Mouse (Mus musculus) layer of hippocampus, adult 2 months (tissue): ENCODE data around the gene Gm9837. TPM values are rescaled to one million over a fixed set of nuclear protein-coding genes. Genes with fewer than 3 reads are reported as not detected.
A peak's percentile ranks its signal among the peaks of the same experiment; 100 is the strongest.

Experiments
- DNase-seq, 2 experiments: peaks; one replicate each; pipeline ENCODE4 v3.0.0; 2022; ENCODE audit warnings: low spot score in 2 of 2
- H3K27ac ChIP-seq: fragments of 200-600 bp; 2 replicates; pipeline ENCODE4 v1.8.1; 2022
- H3K4me3 ChIP-seq: fragments of 200-600 bp; 2 replicates; pipeline ENCODE4 v1.8.1; 2022; ENCODE audit warnings: mild to moderate bottlenecking
- CTCF ChIP-seq: fragments of 200-600 bp; conservative IDR thresholded peaks from 2 replicates; pipeline ENCODE4 v1.8.1; 2022; ENCODE audit warnings: antibody characterized with exemption, mild to moderate bottlenecking, moderate library complexity
- total RNA-seq, 2 experiments: library from RNA; stranded (reverse); gene quantifications; 2 replicates each; pipeline ENCODE4 v1.2.3; 2021

Gm9837 gene
- total RNA-seq, 2 experiments from 2014 or later: 0.52 TPM; not detected in 1

DNA sequence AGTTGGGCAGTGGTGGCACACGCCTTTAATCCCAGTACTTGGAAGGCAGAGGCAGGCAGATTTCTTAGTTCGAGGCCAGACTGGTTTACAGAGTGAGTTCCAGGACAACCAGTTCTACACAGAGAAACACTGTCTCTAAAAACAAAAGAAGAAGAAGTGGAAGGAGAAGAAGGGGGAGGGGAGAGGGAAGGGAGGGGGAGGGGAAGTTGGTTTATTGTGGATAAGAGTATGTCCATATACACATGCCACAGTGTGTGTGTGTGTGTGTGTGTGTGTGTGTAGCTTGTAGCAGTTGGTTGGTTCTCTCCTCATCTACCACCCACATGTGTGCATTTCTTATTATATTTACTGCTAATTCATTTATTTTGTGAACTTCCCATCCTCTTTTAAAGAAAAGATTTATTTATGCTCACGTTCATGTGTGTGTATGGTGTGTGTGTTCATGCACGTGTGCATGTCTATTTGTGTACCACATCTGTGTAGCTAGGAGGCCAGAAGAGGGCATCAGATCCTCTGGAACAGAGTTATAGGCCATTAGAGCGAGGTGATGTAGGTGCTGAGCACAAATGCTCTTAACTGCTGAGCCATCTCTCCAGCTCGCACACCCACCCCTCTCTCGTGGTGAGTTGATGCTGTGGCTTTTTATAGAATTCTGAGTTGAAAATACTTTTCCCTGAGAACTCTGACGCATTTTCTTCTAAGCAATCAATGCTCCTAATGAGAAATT lies 31.9 kb upstream of the Gm9837 start:
- peak; percentile 44 for TF ChIP-seq CTCF
- Histone ChIP-seq H3K4me3 (no peak overlapping the region), H3K27ac (no peak overlapping the region)
- no peak for DNase-seq

DNA sequence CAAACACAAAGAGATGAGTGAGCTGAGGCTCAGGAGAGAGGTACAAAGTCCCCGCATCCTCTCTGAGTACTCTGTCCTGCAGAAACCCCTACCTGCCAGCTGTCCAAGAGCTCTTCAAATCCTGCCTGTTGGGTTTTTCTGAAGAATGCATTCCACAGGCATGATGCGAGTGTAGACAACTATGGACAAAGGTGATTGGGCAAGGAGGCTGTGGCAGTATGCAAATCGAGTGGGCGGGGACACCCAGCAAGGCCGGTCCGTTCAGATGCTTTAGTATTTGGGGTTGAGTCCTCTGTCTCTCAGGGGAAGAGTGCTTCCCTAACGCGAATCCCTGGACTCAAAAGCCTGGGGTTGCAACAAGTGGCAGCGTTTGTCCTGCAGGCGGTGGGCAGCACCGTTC lies 30.3 kb upstream of the Gm9837 start:
- no peak for TF ChIP-seq CTCF
- Histone ChIP-seq H3K4me3 (no peak overlapping the region), H3K27ac (no peak overlapping the region)
- no peak for DNase-seq

DNA sequence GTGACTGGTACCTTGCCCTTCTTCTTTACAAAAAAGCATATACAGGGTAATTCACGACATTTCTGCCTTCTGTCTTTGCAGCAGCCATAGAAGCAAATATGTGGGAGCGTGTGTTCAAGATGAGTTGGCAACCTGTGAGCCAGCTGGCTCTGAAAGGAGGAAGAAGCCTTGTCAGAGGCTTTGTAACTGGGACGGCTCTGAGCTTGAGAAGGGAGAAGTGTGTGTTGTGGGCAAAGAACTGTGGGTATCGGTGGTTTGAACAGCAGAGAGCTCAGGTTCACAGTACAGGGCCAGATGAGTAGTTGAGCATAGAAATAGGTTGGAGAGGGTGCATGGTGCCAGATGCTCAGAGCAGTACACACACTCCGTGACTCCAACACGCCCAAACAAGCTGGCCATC lies 26.7 kb upstream of the Gm9837 start:
- peak; percentile 60 to 71 for DNase-seq
- TF ChIP-seq CTCF: no peak
- H3K27ac ChIP-seq: peak overlapping the region; percentile 85
- no peak overlapping the region for H3K4me3 ChIP-seq

DNA sequence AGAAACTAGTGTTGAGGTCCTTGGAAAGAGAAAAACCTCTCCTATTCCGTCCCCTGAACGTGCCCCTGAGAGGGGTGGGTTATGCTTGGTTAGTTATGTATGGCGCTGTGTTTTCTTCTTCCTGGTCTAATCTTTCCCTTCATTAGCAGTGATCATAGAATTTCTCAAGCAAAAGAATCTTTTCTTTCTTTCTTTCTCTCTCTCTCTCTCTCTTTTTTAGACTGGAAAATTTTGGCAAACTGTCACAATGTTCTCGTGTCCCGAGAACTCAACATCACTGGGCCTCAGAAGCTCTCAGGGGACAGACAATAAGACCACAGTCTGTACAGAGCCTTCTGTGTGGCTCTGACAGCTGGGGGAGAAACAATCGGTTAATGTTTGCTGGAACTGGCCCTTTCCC lies 25.1 kb upstream of the Gm9837 start:
- no peak for TF ChIP-seq CTCF
- peak overlapping the region; percentile 85 for H3K27ac ChIP-seq

DNA sequence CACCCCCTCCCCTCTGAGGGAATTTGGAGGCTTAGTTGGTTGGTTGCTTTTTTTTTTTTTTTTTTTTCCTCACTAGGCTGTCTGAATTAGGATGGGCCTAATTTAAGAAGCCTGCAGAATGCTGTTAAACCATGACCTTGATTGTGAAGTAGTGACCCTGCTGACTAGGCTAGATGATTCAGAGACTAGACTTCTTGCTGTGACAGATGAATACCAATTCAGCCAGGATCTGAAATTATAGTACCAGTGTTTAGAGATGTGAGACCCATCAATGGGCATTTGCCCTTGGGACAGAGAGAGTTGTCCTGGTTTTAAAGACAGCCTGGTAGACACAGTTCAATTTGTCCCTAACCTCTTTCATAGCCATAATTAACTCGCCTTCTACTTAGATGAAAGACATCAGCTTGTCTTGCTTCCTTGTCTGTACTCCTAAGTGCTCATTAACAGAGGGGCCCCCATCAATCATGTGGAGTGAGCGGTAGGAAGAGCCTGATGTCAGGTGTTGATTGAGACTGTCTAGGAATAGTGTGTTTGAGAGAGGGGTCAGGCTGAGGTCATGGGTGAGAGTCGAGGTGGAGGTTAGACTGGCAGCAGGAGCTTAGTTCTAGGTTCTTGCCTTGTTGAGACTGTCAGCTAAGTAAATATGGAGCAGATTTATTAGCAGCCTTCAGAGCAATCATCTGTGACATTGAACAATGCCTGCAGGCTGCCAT lies 23.1 kb upstream of the Gm9837 start:
- DNase-seq: no peak
- H3K27ac ChIP-seq: peak overlapping the region; percentile 53; the same call in 1 of the 2 replicates
- no peak for TF ChIP-seq CTCF
- H3K4me3 ChIP-seq: no peak overlapping the region

More for the DNA sequence above, 25.1 kb upstream of the Gm9837 start:
- H3K4me3 ChIP-seq: no peak overlapping the region
- DNase-seq: no peak

DNA sequence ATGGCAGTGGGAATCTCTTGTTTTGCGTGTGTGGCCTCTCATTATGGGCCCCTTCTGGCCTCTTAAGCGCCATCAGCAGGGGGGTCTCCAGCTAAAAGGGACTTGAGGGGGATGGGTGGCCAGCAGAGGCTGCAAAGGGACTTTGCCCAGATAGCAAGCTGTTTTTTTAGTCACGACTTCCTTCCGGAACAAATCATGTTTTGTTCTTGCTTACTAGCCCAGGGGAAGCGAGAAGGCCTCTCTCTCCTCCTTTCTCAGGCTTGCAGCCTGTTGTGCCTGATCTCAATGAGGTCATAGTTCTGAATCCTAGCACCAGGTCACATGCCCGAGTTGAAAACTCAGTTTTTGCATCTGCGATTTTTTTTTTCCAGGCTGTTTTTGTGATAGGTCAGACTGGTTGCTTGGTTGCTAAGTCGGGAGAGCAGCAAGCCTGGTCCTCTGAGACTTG lies 21.7 kb upstream of the Gm9837 start:
- Histone ChIP-seq H3K27ac (peak overlapping the region; percentile 81), H3K4me3 (no peak overlapping the region)
- peak in 1 of 2 experiments; percentile 42 for DNase-seq
- no peak for TF ChIP-seq CTCF

DNA sequence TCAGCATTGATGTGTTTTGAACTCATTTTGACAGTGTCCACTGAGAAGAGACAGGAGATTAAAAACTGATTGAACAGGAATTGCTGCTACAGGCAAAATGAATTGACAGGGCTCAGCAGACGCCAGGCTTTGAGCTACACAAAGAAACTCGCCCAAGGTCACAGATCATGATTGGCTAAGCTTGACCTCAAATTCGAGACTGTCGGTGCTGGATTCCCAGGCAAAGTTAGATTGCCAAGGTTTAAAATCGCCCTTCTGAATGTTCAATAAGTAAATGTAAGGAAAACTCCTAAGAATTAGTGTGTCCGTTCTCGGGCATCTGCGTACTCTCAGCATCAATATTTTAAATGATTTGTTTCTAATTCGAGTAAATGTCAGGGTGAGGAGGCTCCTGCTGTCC lies 19.1 kb upstream of the Gm9837 start:
- no peak for TF ChIP-seq CTCF
- H3K4me3 ChIP-seq: no peak overlapping the region
- no peak overlapping the region for H3K27ac ChIP-seq
- DNase-seq: no peak

DNA sequence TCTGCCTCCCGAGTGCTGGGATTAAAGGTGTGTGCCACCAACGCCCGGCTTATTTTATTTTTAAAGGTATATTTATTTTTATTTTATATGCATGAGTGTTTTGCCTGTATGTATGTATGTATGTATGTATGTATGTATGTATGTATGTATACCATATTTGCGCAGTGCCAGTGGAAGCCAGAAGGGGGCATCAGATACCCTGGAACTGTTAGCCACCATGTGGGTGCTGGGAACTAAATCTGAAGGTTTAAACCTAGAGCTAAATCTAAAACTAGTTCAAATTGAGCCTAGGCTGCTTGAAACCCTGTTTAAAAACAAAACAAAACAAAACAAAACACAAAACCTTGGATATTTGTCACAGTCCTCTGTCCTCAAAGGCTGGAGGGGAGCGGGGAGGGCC lies 18.7 kb upstream of the Gm9837 start:
- peak; percentile 40 for TF ChIP-seq CTCF
- no peak overlapping the region for H3K27ac ChIP-seq
- H3K4me3 ChIP-seq: no peak overlapping the region
- no peak for DNase-seq

DNA sequence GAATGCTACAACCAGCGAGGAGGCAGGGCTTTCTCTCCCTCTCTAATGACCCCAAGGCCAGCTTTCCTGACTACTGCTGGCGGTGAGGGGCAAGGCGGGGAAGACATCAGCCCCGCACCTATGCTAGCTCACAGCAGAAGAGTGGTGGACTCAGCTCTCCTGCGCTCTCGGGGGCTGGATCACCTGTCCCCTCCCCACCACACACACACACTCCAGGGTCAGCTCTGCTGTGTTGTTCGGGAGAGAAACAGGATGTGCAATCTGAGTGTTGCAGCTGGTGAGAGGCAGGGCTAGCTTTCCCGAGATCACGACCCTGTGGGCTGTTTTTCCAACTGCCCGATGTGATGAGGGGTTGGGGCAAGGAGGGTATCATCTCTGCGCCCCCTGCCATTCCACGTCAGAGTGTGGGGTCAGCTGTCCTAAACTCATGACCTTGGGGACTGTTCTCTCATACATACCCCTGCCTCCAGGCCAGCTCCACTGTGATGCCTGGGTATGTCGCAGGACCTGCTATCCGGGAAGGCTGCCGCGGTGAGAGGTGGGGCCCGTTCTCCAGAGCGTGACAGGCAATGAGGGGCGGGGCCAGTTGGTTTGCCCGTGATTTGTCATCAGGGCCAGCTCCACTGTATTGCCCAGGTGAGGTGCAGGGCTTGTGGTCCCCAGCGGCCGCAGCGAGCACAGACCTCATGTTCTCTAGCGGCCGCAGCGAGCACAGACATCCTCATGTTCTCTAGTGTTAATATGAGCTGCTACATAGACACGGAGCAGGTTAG lies 16.7 kb upstream of the Gm9837 start:
- TF ChIP-seq CTCF: 0 out of 2 replicates have a peak, but pooled peaks have one; percentile 4
- DNase-seq: no peak
- peak overlapping the region; percentile 38 for H3K4me3 ChIP-seq
- peak overlapping the region; percentile 61; the same call in 1 of the 2 replicates for H3K27ac ChIP-seq

DNA sequence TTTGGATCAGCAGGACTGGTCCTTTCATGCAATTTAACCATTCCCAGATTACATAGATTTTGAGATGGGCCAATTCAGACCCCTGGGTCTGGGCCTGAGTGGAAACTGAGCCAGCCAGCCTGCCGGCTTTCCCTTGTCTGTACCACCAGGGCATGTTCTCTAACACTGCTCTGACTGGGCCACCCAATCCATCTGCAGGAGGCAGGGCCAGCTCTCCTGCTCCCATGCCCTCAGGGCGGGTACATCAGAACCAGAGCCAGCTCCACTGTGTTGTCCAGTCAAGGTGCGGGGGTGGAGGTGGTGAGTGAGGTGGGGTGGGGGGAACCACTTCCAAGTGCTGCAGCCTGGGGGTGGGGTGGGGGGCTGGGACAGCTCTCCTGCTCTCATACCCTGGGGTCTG lies 16.1 kb upstream of the Gm9837 start:
- no peak overlapping the region for H3K27ac ChIP-seq

DNA sequence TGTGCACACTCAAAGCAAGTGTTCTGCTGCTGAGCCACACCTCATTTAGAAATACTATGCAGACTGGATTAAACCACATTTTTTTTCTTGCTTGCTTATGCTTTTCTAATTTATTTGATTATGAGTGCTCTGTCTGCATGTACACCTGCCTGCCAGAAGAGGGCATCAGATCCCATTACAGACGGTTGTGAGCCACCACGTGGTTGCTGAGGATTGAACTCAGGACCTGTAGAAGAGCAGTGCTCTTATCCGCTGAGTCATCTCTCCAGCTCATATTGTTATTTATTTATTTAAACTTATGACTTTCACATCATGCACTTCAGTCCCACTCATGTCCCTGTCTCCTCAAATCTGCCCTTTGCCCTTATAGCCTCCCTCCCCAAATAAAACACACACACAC lies 15.4 kb upstream of the Gm9837 start:
- no peak overlapping the region for H3K27ac ChIP-seq
- no peak for DNase-seq
- TF ChIP-seq CTCF: peak; percentile 80
- no peak overlapping the region for H3K4me3 ChIP-seq

More for the DNA sequence above, 16.1 kb upstream of the Gm9837 start:
- no peak for DNase-seq
- TF ChIP-seq CTCF: no peak
- H3K4me3 ChIP-seq: no peak overlapping the region

DNA sequence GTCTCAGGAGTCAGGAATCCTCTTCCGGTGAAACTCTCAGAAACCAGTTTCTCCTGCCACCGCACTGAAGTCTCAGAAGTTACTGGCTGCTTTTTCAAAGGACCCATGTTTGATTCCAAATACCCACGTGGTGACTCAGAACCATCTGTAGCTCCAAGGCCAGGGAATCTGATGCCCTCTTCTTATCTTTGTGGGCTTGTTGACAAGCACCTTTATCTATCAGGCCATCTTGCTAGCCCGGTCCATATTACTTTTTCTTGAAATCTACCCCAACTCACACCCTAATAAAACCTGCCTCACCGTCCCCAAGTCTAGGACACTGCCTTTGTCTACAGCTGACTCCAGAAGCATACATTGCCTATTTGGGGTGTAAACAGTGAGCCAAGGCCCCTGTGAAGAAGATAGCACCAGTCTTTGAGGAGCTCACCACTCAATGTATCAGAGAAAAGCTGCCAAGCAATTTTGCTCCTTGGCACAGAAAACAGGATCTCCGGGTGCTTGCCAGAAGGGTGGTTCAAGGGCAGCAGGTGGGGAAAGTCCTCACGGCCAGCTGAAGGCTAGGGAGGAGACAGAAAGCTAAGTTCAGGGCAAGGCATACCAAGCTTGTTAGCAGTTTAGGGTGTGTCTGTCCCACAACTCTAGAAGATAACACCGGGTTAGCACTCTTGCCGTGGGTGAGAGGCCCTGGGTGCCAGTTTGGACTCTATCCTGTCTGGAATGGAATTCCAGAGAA lies 13.0 kb upstream of the Gm9837 start:
- no peak overlapping the region for H3K4me3 ChIP-seq
- TF ChIP-seq CTCF: no peak
- H3K27ac ChIP-seq: no peak overlapping the region
- no peak for DNase-seq
